Mouse (Mus musculus) monocyte, adult 5-6 weeks (primary cell): ENCODE data around the gene Hdhd5. TPM values are rescaled to one million over a fixed set of nuclear protein-coding genes. Genes with fewer than 3 reads are reported as not detected.

Source experiments
- ATAC-seq: fragments of 153-309, 156-312 bp; replicated peaks from 2 replicates; pipeline ENCODE4 v1.8.0; 2017; ENCODE audit warnings: mild to moderate bottlenecking; ENCODE audit not compliant: low TSS enrichment, insufficient number of reproducible peaks, severe bottlenecking, poor library complexity, low FRiP score
- total RNA-seq: library from RNA; stranded (forward); fragments of 200-1000, 200-491, 200-594 nt; gene quantifications from 3 replicates; pipeline ENCODE4 v1.2.3, GENCODE M21; 2017

The Hdhd5 gene
- total RNA-seq, 1 experiment from 2014 or later: 45.3 TPM

GRCm38 (mm10) chr6:120491862-120492498 is 39.1 kb downstream of the Hdhd5 start:
- no peak for ATAC-seq

- no peak for ATAC-seq
Measured at GRCm38 (mm10) chr6:120491064-120491463, 40.1 kb downstream of the Hdhd5 start.

- no peak for ATAC-seq
Measured at GRCm38 (mm10) chr6:120489461-120489860, 41.7 kb downstream of the Hdhd5 start.

GRCm38 (mm10) chr6:120488647-120489046 is 42.5 kb downstream of the Hdhd5 start:
- ATAC-seq: peak; percentile 18; the same call in 1 of the 2 replicates

GRCm38 (mm10) chr6:120486051-120486510 is 45.0 kb downstream of the Hdhd5 start:
- peak; percentile 47 for ATAC-seq

DNA sequence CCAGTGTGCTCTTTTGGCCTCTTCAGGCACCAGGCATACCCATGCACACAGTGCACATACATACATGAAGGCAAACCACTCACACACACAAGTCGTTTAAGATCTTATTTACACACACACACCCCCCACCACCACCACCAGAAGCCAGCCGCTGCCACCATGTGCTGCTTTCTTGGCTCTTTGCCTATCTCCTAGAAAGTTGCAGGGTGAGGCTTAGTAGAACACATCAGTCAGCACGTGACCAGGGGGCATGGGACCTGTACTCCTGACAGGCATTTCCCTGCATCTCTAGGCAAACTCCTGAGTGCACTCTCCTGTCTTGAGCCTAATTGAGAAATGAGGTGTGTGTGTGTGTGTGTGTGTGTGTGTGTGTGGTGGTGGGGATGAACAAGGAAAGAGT is 46.1 kb downstream of the Hdhd5 start:
- no peak for ATAC-seq

DNA sequence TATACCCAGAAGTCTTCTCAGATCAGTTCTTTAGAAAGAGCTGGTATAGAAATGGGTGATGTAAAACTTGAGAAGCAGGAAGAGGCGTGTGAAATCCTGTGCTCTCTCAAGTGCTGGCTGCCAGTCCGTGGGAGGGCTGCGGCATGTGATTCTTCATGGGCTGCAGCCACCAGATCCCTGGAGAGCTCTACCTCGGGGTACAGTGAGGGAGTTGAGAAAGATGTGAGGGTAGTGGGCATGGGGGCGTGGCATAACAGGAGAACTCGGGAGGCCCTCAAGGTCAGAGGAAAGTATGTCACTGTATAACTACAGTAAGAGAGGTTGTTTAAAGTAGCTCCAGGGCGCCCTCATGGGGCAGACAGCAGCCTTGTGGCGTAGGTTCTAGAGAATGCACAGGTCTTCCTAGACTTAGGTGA is 47.9 kb downstream of the Hdhd5 start:
- peak; percentile 11 for ATAC-seq

GRCm38 (mm10) chr6:120482756-120483155 is 48.4 kb downstream of the Hdhd5 start:
- ATAC-seq: no peak

DNA sequence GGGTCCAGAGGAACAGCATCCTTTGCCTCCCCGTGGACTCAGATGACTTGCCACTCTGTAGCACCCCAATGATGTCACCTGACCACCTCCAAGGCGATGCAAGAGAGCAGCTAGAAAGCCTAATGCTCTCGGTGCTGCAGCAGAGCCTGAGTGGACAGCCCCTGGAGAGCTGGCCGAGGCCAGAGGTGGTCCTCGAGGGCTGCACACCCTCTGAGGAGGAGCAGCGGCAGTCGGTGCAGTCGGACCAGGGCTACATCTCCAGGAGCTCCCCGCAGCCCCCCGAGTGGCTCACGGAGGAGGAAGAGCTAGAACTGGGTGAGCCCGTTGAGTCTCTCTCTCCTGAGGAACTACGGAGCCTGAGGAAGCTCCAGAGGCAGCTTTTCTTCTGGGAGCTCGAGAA is 49.1 kb downstream of the Hdhd5 start:
- ATAC-seq: no peak

- peak; percentile 6; the same call in 1 of the 2 replicates for ATAC-seq
Measured at GRCm38 (mm10) chr6:120481538-120481937, 49.6 kb downstream of the Hdhd5 start.

DNA sequence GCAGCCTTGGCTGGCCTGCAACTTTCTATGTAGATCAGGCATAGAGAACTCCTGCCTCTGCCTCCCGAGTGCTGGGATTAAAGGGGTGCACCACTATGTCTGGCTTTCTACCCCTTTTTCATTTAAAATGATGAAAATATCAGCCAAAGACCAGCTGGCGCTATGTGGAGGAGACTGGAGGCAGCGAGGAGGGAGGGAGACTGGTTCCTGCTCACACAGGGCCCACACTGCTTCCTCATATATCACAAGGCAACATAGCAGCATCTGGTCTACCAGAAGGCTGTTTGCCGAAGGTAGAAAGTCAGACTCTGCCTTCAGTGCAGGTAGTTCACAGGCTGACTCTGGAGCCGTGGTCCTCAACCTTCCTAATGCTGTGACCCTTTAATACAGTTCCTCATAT is 50.8 kb downstream of the Hdhd5 start:
- no peak for ATAC-seq

GRCm38 (mm10) chr6:120479302-120479701 is 51.8 kb downstream of the Hdhd5 start:
- peak; percentile 72 for ATAC-seq

DNA sequence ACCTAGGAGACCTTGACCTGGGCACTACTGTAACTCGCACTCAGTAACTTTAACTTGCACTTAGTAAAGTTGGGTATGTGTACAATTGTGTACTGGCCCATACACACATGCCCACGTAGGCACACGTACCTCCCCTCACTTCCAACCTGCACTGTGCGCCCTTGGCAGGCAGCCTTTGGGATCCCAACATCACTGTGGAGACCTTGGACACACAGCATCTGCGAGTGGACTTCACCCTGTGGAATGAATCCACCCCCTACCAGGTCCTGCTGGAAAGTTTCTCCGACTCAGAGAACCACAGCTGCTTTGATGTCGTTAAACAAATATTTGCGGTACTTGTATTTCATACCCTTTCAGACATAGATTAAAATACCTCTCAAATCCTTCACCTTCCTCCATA is 55.8 kb downstream of the Hdhd5 start:
- no peak for ATAC-seq

GRCm38 (mm10) chr6:120473427-120473826 is 57.7 kb downstream of the Hdhd5 start:
- ATAC-seq: peak; percentile 64

DNA sequence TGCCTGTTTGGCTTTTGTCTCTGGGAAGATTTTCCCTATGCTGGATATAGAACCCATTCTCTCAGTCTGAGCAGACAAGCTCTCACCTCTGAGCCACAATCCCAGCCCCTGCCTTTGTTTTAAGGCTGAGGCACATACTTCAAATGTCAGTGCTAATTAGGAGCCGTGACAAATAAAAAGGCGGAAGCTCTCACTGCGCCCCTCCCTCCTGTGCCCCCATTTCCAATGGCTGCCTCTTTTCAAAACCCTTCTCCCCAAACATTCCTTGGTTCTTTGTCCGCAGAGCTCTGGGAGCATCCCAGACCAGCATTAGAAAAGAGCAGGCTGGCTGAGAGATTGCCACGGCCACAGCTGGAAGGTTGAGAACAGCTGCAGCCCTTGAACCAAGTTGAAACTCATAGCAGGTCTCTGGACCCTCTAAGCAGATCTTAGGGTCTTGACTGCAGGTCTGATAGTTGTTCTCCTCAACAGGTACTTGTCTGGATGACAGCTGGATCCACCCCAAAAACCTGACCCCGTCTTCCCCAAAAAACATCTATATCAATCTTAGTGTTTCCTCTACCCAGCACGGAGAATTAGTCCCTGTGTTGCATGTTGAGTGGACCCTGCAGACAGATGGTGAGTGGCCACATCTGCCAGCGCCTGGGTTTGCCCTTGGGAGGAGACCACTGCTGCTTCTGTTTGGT is 58.5 kb downstream of the Hdhd5 start:
- ATAC-seq: no peak

DNA sequence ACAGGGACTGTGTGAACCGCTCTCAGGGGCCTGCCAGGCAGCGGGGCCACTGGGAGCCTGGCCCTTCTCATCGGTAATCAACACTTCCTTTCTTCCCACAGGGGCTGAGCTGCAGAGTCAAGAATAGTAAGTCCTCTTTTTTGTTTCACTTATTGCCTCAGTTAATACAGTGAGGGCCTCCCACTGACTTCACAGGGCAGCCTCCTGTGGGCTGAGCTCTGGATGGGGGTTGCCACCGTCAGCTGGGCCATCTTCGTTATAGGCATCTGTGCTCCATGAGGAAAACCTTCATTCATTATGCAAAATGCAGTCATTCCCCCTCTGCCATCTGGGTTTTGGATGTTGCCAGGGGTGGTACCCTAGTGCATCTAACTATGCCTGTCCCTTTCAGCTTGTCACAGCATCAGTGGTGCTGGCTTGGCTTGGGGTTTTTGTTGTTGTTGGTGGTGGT is 59.1 kb downstream of the Hdhd5 start:
- peak; percentile 46 for ATAC-seq

- ATAC-seq: peak; percentile 41
Measured at GRCm38 (mm10) chr6:120470666-120471065, 60.5 kb downstream of the Hdhd5 start.

- 0 out of 2 replicates have a peak, but pooled peaks have one; percentile 1 for ATAC-seq
Measured at GRCm38 (mm10) chr6:120469770-120470169, 61.3 kb downstream of the Hdhd5 start.

DNA sequence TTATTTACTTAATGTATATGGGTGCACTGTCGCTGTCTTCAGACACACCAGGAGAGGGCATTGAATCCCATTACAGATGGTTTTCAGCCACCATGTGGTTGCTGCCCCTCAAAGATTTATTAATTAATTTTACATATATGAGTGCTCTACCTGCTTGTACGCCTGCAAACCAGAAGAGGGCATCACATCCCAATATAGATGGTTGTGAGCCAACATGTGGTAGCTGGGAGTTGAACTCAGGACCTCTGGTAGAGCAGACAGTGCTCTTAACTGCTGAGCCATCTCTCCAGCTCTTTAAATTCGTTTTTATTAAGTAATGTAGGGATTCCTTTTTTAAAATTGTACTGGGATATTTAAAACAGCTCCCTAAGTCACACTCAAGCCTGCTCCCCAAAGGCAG is 61.9 kb downstream of the Hdhd5 start:
- ATAC-seq: no peak

- ATAC-seq: no peak
Measured at GRCm38 (mm10) chr6:120468259-120468658, 62.9 kb downstream of the Hdhd5 start.
